Mouse (Mus musculus) R1 (cell line): ENCODE data around the gene Dph6.

ENCODE experiments used
- DNase-seq: peaks from one replicate; pipeline ENCODE4 v3.0.0-alpha.2; 2018; ENCODE audit warnings: low read depth, low spot score

The Dph6 gene

DNA sequence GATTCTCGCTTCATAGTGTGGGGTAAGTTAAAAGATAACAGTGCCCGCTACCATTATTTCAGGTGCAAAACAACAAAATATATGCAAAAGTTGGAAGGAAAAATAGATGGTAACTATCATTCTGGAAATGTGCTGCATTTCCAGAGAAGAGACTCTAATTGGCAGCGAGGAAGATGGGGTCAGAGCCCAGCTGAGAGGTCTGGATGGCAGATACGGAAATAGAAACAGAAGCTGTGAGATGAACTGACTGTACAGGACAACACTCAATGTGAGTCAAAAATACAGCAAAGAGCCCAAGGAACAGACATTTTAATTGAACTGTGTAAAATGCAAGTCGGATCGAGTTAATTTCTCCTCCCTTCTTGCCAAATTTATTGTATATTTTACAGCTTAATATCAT, 114.3 kb downstream of the Dph6 start:
- no peak for DNase-seq

DNA sequence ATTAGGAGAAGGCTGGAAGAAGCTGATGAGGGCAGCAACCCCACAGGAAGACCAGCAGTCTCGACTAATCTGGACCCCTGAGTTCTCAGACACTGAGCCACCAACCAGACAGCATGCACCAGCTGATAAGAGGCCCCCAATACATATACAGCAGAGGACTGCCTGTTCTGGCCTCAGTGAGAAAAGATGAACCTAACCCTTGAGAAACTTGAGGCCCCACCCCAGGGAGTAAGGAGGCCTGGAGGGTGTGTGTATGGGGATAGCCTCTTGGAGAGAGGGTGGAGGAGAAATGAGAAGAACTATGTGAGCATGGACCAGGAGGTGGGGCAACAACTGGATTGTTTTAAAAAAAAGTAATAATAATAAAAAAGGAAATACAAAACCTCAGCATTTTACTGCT, 118.7 kb downstream of the Dph6 start:
- no peak for DNase-seq

- no peak for DNase-seq
Observed at GRCm38 (mm10) chr2:114531010-114531756, 123.6 kb downstream of the Dph6 start.

- DNase-seq: no peak
Observed at GRCm38 (mm10) chr2:114520414-114520813, 134.3 kb downstream of the Dph6 start.

GRCm38 (mm10) chr2:114519907-114520306, 134.9 kb downstream of the Dph6 start:
- DNase-seq: no peak

GRCm38 (mm10) chr2:114492398-114492797, 162.4 kb downstream of the Dph6 start:
- no peak for DNase-seq

GRCm38 (mm10) chr2:114491907-114492306, 162.9 kb downstream of the Dph6 start:
- no peak for DNase-seq

- no peak for DNase-seq
Observed at GRCm38 (mm10) chr2:114486980-114487379, 167.8 kb downstream of the Dph6 start.
